In genomic region chr17:50574161-50574560, GRCm38 (mm10) we compare ENCODE assay signal across 11 mouse cellular contexts.
A peak's percentile ranks its signal among the peaks of the same experiment; 100 is the strongest.
DNase-seq lines count a peak whose midpoint lies in the region; ATAC-seq and TF ChIP-seq lines count a peak whose summit lies in the region.
"Had no signal": no experiment of that assay in that cellular context is flagged by ENCODE, and none has a peak within 500 bp of the region (broad histone marks: within the 10 kb centered on the region; RNA-seq: fewer than 3 reads in every experiment).

No protein-coding gene starts in this region.

- DNase-seq in cerebellum, postnatal 14 days, result peak; percentile 72 to 83
- DNase-seq in cerebellum, adult 11-12 months, result no peak
- DNase-seq in lung, postnatal 10 days, result peak; percentile 9
- DNase-seq in lung, adult 18-20 months, result no peak
- peak; percentile 74 for DNase-seq in gastrocnemius, adult 2 months
- DNase-seq in right cerebral cortex, postnatal 14 days, result no peak
- no peak for DNase-seq in left cerebral cortex, adult 9 months (ENCODE audit: low spot score in 2 of 2)
- DNase-seq: heart, adult 2 months had no signal

- ATAC-seq in neutrophil, adult 5-6 weeks (ENCODE audit: extremely low read depth, insufficient number of reproducible peaks, low FRiP score, poor library complexity, severe bottlenecking), result peak; percentile 60

- no peak for TF ChIP-seq CTCF in gastrocnemius, adult 2 months (IDR thresholded peaks at IDR 0.05)

- intact Hi-C loops in gastrocnemius, adult 2 months (cut with DNase I), result no loop called here

- peak overlapping the region; percentile 19; the same call in 1 of the 2 replicates for H3K4me3 ChIP-seq in gastrocnemius, adult 2 months
- H3K4me3 ChIP-seq: forebrain, embryonic 10.5 days; heart, adult 2 months; neural tube, embryonic 13.5 days had no signal

- peak overlapping the region; percentile 53 for H3K27ac ChIP-seq in gastrocnemius, adult 2 months
- H3K27ac ChIP-seq: forebrain, embryonic 10.5 days; heart, adult 2 months; neural tube, embryonic 13.5 days had no signal

Comparison
In these comparisons a context has a peak if more than half of its experiments do, and no peak if none do; other contexts are left out.
1. DNase-seq: peak in cerebellum, postnatal 14 days (2 of 2), lung, postnatal 10 days (single experiment) and gastrocnemius, adult 2 months (single experiment); none in cerebellum, adult 11-12 months (single experiment), lung, adult 18-20 months (0 of 2), right cerebral cortex, postnatal 14 days (single experiment) and left cerebral cortex, adult 9 months (0 of 2).